Mouse (Mus musculus): ENCODE measurements at regions not wholly inside any gene's neighbourhood (a gene's known extent, or its start where the extent isn't known, plus 50 kb on each side); places are given as distances from the start of the nearest gene placed in this dataset.

DNA sequence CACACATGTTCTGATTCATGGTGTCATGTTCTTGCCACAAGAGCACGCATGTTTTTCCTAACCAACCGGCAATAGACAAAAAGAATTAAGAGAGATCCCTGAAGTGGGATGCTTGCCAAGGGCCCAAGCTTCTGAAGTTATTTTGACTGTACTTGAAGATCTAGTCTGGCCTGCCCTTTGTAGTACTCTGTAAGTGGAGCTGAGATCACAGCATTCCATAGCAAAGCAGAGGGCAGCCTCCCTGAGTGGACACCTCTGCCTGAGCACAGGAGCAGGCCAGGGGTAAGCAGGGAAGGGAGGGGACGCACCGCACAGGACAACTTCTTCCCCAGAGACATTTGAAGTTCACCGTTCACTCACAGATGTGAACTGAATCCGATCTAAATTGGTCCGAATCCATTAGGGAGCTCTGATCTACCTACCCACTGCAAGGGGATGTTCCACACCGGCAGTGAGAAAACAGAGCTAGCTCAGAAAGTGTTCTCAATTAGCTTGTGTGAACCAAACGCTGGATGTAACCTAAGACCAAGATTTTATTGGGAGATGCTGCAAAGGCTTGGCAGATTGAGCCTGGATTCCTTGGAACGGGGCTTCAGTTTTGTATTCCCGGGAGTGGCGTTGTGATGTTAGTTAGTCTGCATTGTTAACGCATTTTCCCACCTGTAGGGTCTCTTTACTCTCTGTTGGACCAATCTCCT, 88.3 kb upstream of the Tspan5 start:
- Histone ChIP-seq H3K27me3 (replicated peaks) (no peaks in the 10 kb centered on the region), H3K9ac (ENCODE audit: insufficient read depth, low read depth) (no peak overlapping the region), H3K4me1 (ENCODE audit: control insufficient read depth in 1 of 2, insufficient read depth in 2 of 2) (no peaks in the 10 kb centered on the region), H3K27ac (ENCODE audit: insufficient read depth, low read depth) (no peak overlapping the region), H3K9me3 (replicated peaks; ENCODE audit: low read length) (peaks cover 45% of the 10 kb centered on the region), H3K79me2 (replicated peaks; ENCODE audit: control insufficient read depth, extremely low read depth, insufficient read depth, poor library complexity, severe bottlenecking) (no peaks in the 10 kb centered on the region), H3K4me3 (replicated peaks in 1 of 3; ENCODE audit: low read depth in 2 of 3, low read length in 2 of 3, poor library complexity in 1 of 3) (no peak overlapping the region), H3K36me3 (replicated peaks in 1 of 2; ENCODE audit: control insufficient read depth in 1 of 2, insufficient read depth in 1 of 2, low read length in 1 of 2) (no peaks in the 10 kb centered on the region), H3K4me2 (ENCODE audit: insufficient read depth, low read depth, poor library complexity, severe bottlenecking) (no peak overlapping the region)
- TF ChIP-seq MAX (IDR thresholded peaks at IDR 0.05; ENCODE audit: low read length) (no peak), JUND (conservative IDR thresholded peaks at IDR 0.05; ENCODE audit: low read depth, low read length) (no peak), USF1 (IDR thresholded peaks at IDR 0.05; ENCODE audit: low read depth, low read length) (no peak), MXI1 (IDR thresholded peaks at IDR 0.05; ENCODE audit: low read depth, low read length) (no peak), JUN (IDR thresholded peaks at IDR 0.05; ENCODE audit: insufficient read depth, low read depth, low read length) (no peak), HCFC1 (IDR thresholded peaks at IDR 0.05; ENCODE audit: low read depth, low read length) (no peak), ZKSCAN1 (IDR thresholded peaks at IDR 0.05; ENCODE audit: borderline replicate concordance, low read depth, low read length) (no peak), CHD2 (IDR thresholded peaks at IDR 0.05; ENCODE audit: low read length) (no peak), CTCF (conservative IDR thresholded peaks at IDR 0.05 in 1 of 2, IDR thresholded peaks at IDR 0.05 in 1 of 2; ENCODE audit: low read depth in 2 of 2, low read length in 2 of 2) (no peak), PAX5 (IDR thresholded peaks at IDR 0.05; ENCODE audit: low read length) (no peak), UBTF (IDR thresholded peaks at IDR 0.05; ENCODE audit: low read depth, low read length) (no peak), MAZ (IDR thresholded peaks at IDR 0.05; ENCODE audit: low read depth, low read length) (no peak), USF2 (conservative IDR thresholded peaks at IDR 0.05; ENCODE audit: low read depth, low read length) (no peak), ZC3H11A (IDR thresholded peaks at IDR 0.05; ENCODE audit: low read depth, low read length) (no peak), NELFE (IDR thresholded peaks at IDR 0.05; ENCODE audit: low read depth, low read length) (no peak), ZMIZ1 (IDR thresholded peaks at IDR 0.05; ENCODE audit: low read depth, low read length) (no peak), POLR2A (IDR thresholded peaks at IDR 0.05; ENCODE audit: low read depth, low read length) (no peak), GABPA (IDR thresholded peaks at IDR 0.05; ENCODE audit: insufficient replicate concordance, low read depth, low read length) (no peak), RCOR1 (conservative IDR thresholded peaks at IDR 0.05; ENCODE audit: low read depth, low read length) (no peak)
- dilution Hi-C loops (cut with MboI; ENCODE audit: extremely low pct_ligation_motif_present, extremely low pct_unique_long_range_greater_than_20kb, low sequenced_read_pairs): no loop called here
- in situ Hi-C loops (cut with MboI; ENCODE audit: low pct_ligation_motif_present, low pct_unique_long_range_greater_than_20kb, low sequenced_read_pairs): no loop called here
- DNase-seq (ENCODE audit: extremely low read depth): no peak

DNA sequence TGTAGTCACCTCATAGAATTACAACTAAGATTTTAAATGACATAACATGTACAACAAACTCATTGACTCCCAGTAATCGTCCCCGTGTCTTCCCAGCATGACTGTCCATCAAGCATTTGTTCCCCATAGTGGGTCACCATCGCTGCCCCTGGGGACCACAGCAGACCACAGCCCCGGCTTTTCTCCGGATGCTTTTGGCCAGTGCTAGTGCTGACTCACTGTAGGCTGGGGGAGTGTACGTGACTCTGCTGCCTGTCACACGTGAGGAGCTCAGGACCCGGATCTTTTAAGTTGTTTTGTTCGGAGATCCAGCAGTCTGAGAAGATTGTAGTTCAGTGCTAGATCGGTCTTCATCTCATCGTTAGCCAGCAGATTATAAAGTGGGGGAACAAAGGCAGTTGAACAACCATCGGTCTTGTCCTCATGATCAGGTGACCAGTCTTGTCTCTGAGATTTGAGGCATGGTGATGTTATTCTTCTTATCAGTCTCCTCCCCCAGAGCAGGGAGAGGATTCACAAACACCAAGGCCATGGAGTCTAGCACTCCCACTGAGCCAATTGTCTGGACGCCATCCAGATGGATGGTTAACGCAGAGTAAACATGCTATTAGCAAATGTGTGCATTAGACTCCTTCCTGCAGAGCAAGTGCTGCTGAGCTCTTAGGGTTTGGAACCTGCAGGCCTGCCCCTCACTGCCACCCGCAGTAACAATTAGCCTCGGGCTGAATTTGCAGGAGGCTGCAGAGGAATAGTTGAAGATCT, 87.2 kb upstream of the Tspan5 start:
- TF ChIP-seq ZNF384 (IDR thresholded peaks at IDR 0.05; ENCODE audit: low read depth, low read length) (no peak), PAX5 (IDR thresholded peaks at IDR 0.05; ENCODE audit: low read length) (no peak), MAX (IDR thresholded peaks at IDR 0.05; ENCODE audit: low read length) (no peak), BHLHE40 (IDR thresholded peaks at IDR 0.05; ENCODE audit: low read depth, low read length) (no peak), CHD1 (IDR thresholded peaks at IDR 0.05; ENCODE audit: low read depth, low read length) (no peak), E2F4 (IDR thresholded peaks at IDR 0.05; ENCODE audit: insufficient replicate concordance, low read depth, low read length) (no peak), TCF12 (IDR thresholded peaks at IDR 0.05; ENCODE audit: low read depth, low read length) (no peak), RCOR1 (conservative IDR thresholded peaks at IDR 0.05; ENCODE audit: low read depth, low read length) (no peak), ETS1 (conservative IDR thresholded peaks at IDR 0.05; ENCODE audit: low read depth, low read length) (no peak), USF2 (conservative IDR thresholded peaks at IDR 0.05; ENCODE audit: low read depth, low read length) (no peak), USF1 (IDR thresholded peaks at IDR 0.05; ENCODE audit: low read depth, low read length) (no peak), POLR2AphosphoS2 (IDR thresholded peaks at IDR 0.05; ENCODE audit: low read depth, low read length) (no peak), MAZ (IDR thresholded peaks at IDR 0.05; ENCODE audit: low read depth, low read length) (no peak), POLR2A (IDR thresholded peaks at IDR 0.05; ENCODE audit: low read depth, low read length) (no peak), MYC (IDR thresholded peaks at IDR 0.05; ENCODE audit: low read depth, low read length) (no peak), RAD21 (IDR thresholded peaks at IDR 0.05; ENCODE audit: low read depth, low read length) (no peak), NELFE (IDR thresholded peaks at IDR 0.05; ENCODE audit: low read depth, low read length) (no peak), MEF2A (IDR thresholded peaks at IDR 0.05; ENCODE audit: borderline replicate concordance, low read depth, low read length) (no peak), JUND (conservative IDR thresholded peaks at IDR 0.05; ENCODE audit: low read depth, low read length) (no peak)
- H3K27me3 ChIP-seq (replicated peaks): no peaks in the 10 kb centered on the region
- H3K4me2 ChIP-seq (ENCODE audit: insufficient read depth, low read depth, poor library complexity, severe bottlenecking): no peak overlapping the region
- in situ Hi-C loops (cut with MboI; ENCODE audit: low pct_ligation_motif_present, low pct_unique_long_range_greater_than_20kb, low sequenced_read_pairs): no loop called here
- H3K27ac ChIP-seq (ENCODE audit: insufficient read depth, low read depth): no peak overlapping the region
- no peak overlapping the region for H3K9ac ChIP-seq (ENCODE audit: insufficient read depth, low read depth)
- H3K36me3 ChIP-seq (replicated peaks in 1 of 2; ENCODE audit: control insufficient read depth in 1 of 2, insufficient read depth in 1 of 2, low read length in 1 of 2): no peaks in the 10 kb centered on the region
- H3K9me3 ChIP-seq (replicated peaks; ENCODE audit: low read length): peaks cover 53% of the 10 kb centered on the region
- dilution Hi-C loops (cut with MboI; ENCODE audit: extremely low pct_ligation_motif_present, extremely low pct_unique_long_range_greater_than_20kb, low sequenced_read_pairs): no loop called here
- H3K79me2 ChIP-seq (replicated peaks; ENCODE audit: control insufficient read depth, extremely low read depth, insufficient read depth, poor library complexity, severe bottlenecking): no peaks in the 10 kb centered on the region
- H3K4me3 ChIP-seq (replicated peaks in 1 of 3; ENCODE audit: low read depth in 2 of 3, low read length in 2 of 3, poor library complexity in 1 of 3): no peak overlapping the region
- H3K4me1 ChIP-seq (ENCODE audit: control insufficient read depth in 1 of 2, insufficient read depth in 2 of 2): no peaks in the 10 kb centered on the region
- DNase-seq (ENCODE audit: extremely low read depth): no peak

All from CH12.LX (cell line).